Mouse (Mus musculus) testis, postnatal 14 days (tissue): Measurements from ENCODE around the gene B3gat1.

Experiments
- DNase-seq: peaks from one replicate; pipeline ENCODE4 v3.0.0; 2021; ENCODE audit warnings: low spot score

The B3gat1 gene

GRCm38 (mm10) chr9:26776122-26776902, 42.8 kb downstream of the B3gat1 start:
- no peak for DNase-seq

- no peak for DNase-seq
Observed at GRCm38 (mm10) chr9:26778421-26778820, 44.9 kb downstream of the B3gat1 start.

- no peak for DNase-seq
Observed at GRCm38 (mm10) chr9:26783414-26783975, 50.0 kb downstream of the B3gat1 start.

GRCm38 (mm10) chr9:26792829-26793228, 59.3 kb downstream of the B3gat1 start:
- peak; percentile 30 for DNase-seq

- no peak for DNase-seq
Observed at GRCm38 (mm10) chr9:26798205-26798604, 64.7 kb downstream of the B3gat1 start.

GRCm38 (mm10) chr9:26798731-26799130, 65.2 kb downstream of the B3gat1 start:
- DNase-seq, result no peak

- no peak for DNase-seq
Observed at GRCm38 (mm10) chr9:26800357-26800756, 66.8 kb downstream of the B3gat1 start.

- no peak for DNase-seq
Observed at GRCm38 (mm10) chr9:26804321-26804720, 70.8 kb downstream of the B3gat1 start.

- DNase-seq, result peak; percentile 96
Observed at GRCm38 (mm10) chr9:26805935-26806666, 72.6 kb downstream of the B3gat1 start, which contains the start of gene Glb1l2. TSS of gene Glb1l2 (minus strand) at chr9:26806468.

- no peak for DNase-seq
Observed at GRCm38 (mm10) chr9:26808735-26809134, 75.2 kb downstream of the B3gat1 start.
